Mouse (Mus musculus) bone marrow, adult 2 months (tissue): ENCODE results near the gene Tarm1.

ENCODE experiments used
- CTCF ChIP-seq: fragments of 200-500 bp; IDR thresholded peaks from 2 replicates; pipeline ENCODE4 v1.5.1; 2011; ENCODE audit warnings: low read length, control low read depth; ENCODE audit not compliant: control insufficient read depth, insufficient read depth
- POLR2A ChIP-seq: fragments of 200-500 bp; IDR thresholded peaks from 2 replicates; pipeline ENCODE4 v1.6.1; 2011; ENCODE audit warnings: low read depth, mild to moderate bottlenecking, control low read depth, low read length, borderline replicate concordance; ENCODE audit not compliant: control insufficient read depth

- TF ChIP-seq POLR2A = no peak
- TF ChIP-seq CTCF = no peak
Measured at GRCm38 (mm10) chr7:3502439-3502838, at the start of gene Tarm1.
